Mouse (Mus musculus): Measurements from ENCODE around the gene Recql.

Recql gene

GRCm38 (mm10) chr6:142387011-142387754 lies at the start of gene Recql, which contains the start of gene Golt1b:
Gene Recql, minus strand, starts transcription at chr6:142387087.
Gene Golt1b, plus strand, starts transcription at chr6:142387221.
- DNase-seq (ENCODE audit: low read depth, low spot score) = peak; percentile 92

GRCm38 (mm10) chr6:142429072-142429471 lies 42.2 kb upstream of the Recql start:
- DNase-seq (ENCODE audit: low read depth, low spot score) = no peak

GRCm38 (mm10) chr6:142424976-142425375 lies 38.1 kb upstream of the Recql start:
- no peak for DNase-seq (ENCODE audit: low read depth, low spot score)

- DNase-seq (ENCODE audit: low read depth, low spot score) = no peak
These were observed 27.7 kb upstream of the Recql start for GRCm38 (mm10) chr6:142414597-142414996.

GRCm38 (mm10) chr6:142413845-142414244 lies 27.0 kb upstream of the Recql start:
- DNase-seq (ENCODE audit: low read depth, low spot score) = no peak

GRCm38 (mm10) chr6:142412906-142413491 lies 26.1 kb upstream of the Recql start, which contains the start of gene Spx:
Gene Spx, plus strand, starts transcription at chr6:142413441.
- DNase-seq (ENCODE audit: low read depth, low spot score) = no peak

GRCm38 (mm10) chr6:142411140-142411539 lies 24.3 kb upstream of the Recql start:
- no peak for DNase-seq (ENCODE audit: low read depth, low spot score)

GRCm38 (mm10) chr6:142395756-142396155 lies 8.9 kb upstream of the Recql start:
- DNase-seq (ENCODE audit: low read depth, low spot score) = no peak

GRCm38 (mm10) chr6:142394669-142395068 lies 7.8 kb upstream of the Recql start:
- DNase-seq (ENCODE audit: low read depth, low spot score) = no peak

- DNase-seq (ENCODE audit: low read depth, low spot score) = no peak
These were observed 5.4 kb upstream of the Recql start for GRCm38 (mm10) chr6:142392312-142392711.

GRCm38 (mm10) chr6:142389101-142389500 lies 2.2 kb upstream of the Recql start:
- DNase-seq (ENCODE audit: low read depth, low spot score) = no peak

GRCm38 (mm10) chr6:142387755-142388271 lies 926 bp upstream of the Recql start:
- peak; percentile 13 for DNase-seq (ENCODE audit: low read depth, low spot score)

GRCm38 (mm10) chr6:142386285-142387010 lies 439 bp downstream of the Recql start:
- DNase-seq (ENCODE audit: low read depth, low spot score) = peak; percentile 27

GRCm38 (mm10) chr6:142384521-142384920 lies 2.4 kb downstream of the Recql start:
- no peak for DNase-seq (ENCODE audit: low read depth, low spot score)

GRCm38 (mm10) chr6:142381615-142382014 lies 5.3 kb downstream of the Recql start:
- no peak for DNase-seq (ENCODE audit: low read depth, low spot score)

GRCm38 (mm10) chr6:142379961-142380360 lies 6.9 kb downstream of the Recql start:
- DNase-seq (ENCODE audit: low read depth, low spot score) = no peak

- DNase-seq (ENCODE audit: low read depth, low spot score) = no peak
These were observed 8.1 kb downstream of the Recql start for GRCm38 (mm10) chr6:142378576-142379330.

- DNase-seq (ENCODE audit: low read depth, low spot score) = no peak
These were observed 9.8 kb downstream of the Recql start for GRCm38 (mm10) chr6:142377081-142377480.

- no peak for DNase-seq (ENCODE audit: low read depth, low spot score)
These were observed 17.3 kb downstream of the Recql start for GRCm38 (mm10) chr6:142369568-142369967.

GRCm38 (mm10) chr6:142367565-142367964 lies 19.3 kb downstream of the Recql start:
- DNase-seq (ENCODE audit: low read depth, low spot score) = no peak

GRCm38 (mm10) chr6:142366473-142367018 lies 20.3 kb downstream of the Recql start:
- no peak for DNase-seq (ENCODE audit: low read depth, low spot score)

Measured in c-Kit-negative CD71-positive TER-119-positive erythroid progenitor cells, embryonic 14.5 days (primary cell).